Mouse (Mus musculus) liver, postnatal 0 days (tissue): ENCODE data around the gene 2010300C02Rik. TPM values are rescaled to one million over a fixed set of nuclear protein-coding genes. Genes with fewer than 3 reads are reported as not detected.
A peak's percentile ranks its signal among the peaks of the same experiment; 100 is the strongest.

Experiments used
- ATAC-seq: fragments of 200-750 bp; cut with Nextera tagmentation; 2 replicates; pipeline ENCODE4 v1.8.0; 2017; ENCODE audit warnings: mild to moderate bottlenecking, moderate library complexity
- DNase-seq: peaks from one replicate; pipeline ENCODE4 v3.0.0-alpha.2; 2016
- H3K27ac ChIP-seq: fragments of 300-500 bp; sonication (generic); 2 replicates; pipeline ENCODE4 v1.5.1; 2014; ENCODE audit warnings: antibody characterized with exemption, moderate library complexity, mild to moderate bottlenecking, low read depth
- H3K27me3 ChIP-seq: fragments of 300-500 bp; sonication (generic); 2 replicates; pipeline ENCODE4 v1.6.1; 2014; ENCODE audit warnings: low read length, control low read depth, mixed read lengths; ENCODE audit not compliant: insufficient read depth
- H3K36me3 ChIP-seq: fragments of 300-500 bp; sonication (generic); replicated peaks from 2 replicates; pipeline ENCODE4 v1.6.1; 2014; ENCODE audit warnings: mild to moderate bottlenecking, control low read depth, low read length, moderate library complexity, mixed read lengths; ENCODE audit not compliant: insufficient read depth
- H3K4me1 ChIP-seq: fragments of 300-500 bp; sonication (generic); 2 replicates; pipeline ENCODE4 v1.6.1; 2014; ENCODE audit warnings: antibody characterized with exemption, mild to moderate bottlenecking, control low read depth; ENCODE audit not compliant: insufficient read depth
- H3K4me2 ChIP-seq: fragments of 300-500 bp; sonication (generic); 2 replicates; pipeline ENCODE4 v1.6.1; 2014; ENCODE audit warnings: low read depth, mild to moderate bottlenecking, low read length, moderate library complexity, mixed read lengths
- H3K4me3 ChIP-seq: fragments of 300-500 bp; sonication (generic); 2 replicates; pipeline ENCODE4 v1.5.1; 2014; ENCODE audit warnings: low read depth, low read length
- H3K9ac ChIP-seq: fragments of 300-500 bp; sonication (generic); replicated peaks from 2 replicates; pipeline ENCODE4 v1.6.1; 2014; ENCODE audit warnings: mild to moderate bottlenecking, moderate library complexity
- H3K9me3 ChIP-seq: fragments of 300-500 bp; sonication (generic); 2 replicates; pipeline ENCODE4 v1.6.1; 2016; ENCODE audit warnings: mild to moderate bottlenecking, control low read depth, low read length, mixed read lengths
- CTCF ChIP-seq: sonication (generic); IDR thresholded peaks from 2 replicates; pipeline ENCODE4 v1.5.1; 2016; ENCODE audit warnings: antibody characterized with exemption, low read depth
- EP300 ChIP-seq: IDR thresholded peaks from 2 replicates; pipeline ENCODE4 v1.6.1; 2016; ENCODE audit warnings: antibody characterized with exemption, low read depth, mild to moderate bottlenecking
- WGBS: fragments of 180-500 bp; shearing (Covaris S2); extraction: QIAGEN DNeasy Blood & Tissue Kit; methylation state at CpG from one replicate; pipeline ENCODE4 v1.1.7; 2014; ENCODE audit not compliant: insufficient replicate concordance; 5-methylcytosine and 5-hydroxymethylcytosine counted together
- polyA plus RNA-seq: library from polyadenylated mRNA; unstranded; fragments of >200 nt; fragmentation: Nextera tagmentation; extraction: Ambion mirVana; gene quantifications from 2 replicates; pipeline ENCODE4 v1.2.1, GENCODE M21; 2015

The 2010300C02Rik gene
- polyA plus RNA-seq, 1 experiment from 2014 or later: 0.20 TPM

DNA sequence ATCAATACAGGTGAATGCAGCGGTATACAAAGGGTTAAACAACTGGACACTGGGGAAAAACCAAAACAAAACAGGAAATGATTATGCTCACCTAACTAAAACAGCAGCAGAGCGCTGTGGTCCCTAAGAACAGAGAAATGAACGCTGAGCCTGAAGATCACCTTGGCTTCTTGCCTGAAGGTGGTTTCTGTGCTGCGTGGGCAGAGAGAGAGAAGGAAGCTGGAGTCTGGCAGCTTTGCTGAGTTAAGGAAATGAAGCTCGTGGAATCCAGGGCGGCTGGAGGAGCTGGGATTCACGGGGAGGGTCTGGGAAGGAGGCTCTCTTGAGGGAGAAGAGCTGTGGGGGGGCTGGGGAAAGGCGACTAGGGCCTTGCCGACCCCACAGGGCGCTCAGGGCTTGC is 8.2 kb upstream of the 2010300C02Rik start:
- H3K4me3 ChIP-seq: no peak overlapping the region
- 52% methylated on average over 10 of the region's 10 CpGs for WGBS
- H3K9ac ChIP-seq: no peak overlapping the region
- ATAC-seq (no peak), DNase-seq (no peak)
- no peak for TF ChIP-seq EP300
- no peak for TF ChIP-seq CTCF
- no peak overlapping the region for H3K4me2 ChIP-seq
- no peaks in the 10 kb centered on the region for H3K36me3 ChIP-seq
- H3K27ac ChIP-seq: no peak overlapping the region
- H3K9me3 ChIP-seq: no peaks in the 10 kb centered on the region
- H3K27me3 ChIP-seq: 0 out of 2 replicates have a peak, but pooled peaks cover 3% of the 10 kb centered on the region
- H3K4me1 ChIP-seq: no peaks in the 10 kb centered on the region

DNA sequence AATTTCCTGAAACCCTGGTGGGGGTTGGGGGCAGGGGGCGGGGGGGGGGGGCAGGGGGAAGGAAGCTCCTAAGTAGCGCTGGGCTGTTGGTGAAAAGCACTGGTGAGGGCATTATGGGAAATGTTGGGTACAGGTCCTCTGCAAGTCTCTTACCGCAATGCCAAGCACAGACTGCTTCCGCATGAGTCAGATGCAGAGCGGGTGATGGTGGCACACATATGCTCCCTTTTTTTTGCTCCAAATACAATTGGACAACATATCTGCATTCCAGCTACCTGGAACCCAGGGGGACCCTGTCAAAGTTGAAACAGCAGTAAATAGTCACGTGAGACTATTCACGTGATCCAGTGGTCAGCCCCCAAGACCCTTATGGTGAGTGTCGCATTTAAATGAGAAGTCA is 7.3 kb upstream of the 2010300C02Rik start:
- H3K27ac ChIP-seq: no peak overlapping the region
- WGBS: 76% methylated on average over 8 of the region's 8 CpGs
- no peak overlapping the region for H3K4me3 ChIP-seq
- no peak overlapping the region for H3K9ac ChIP-seq
- no peak overlapping the region for H3K4me2 ChIP-seq
- no peaks in the 10 kb centered on the region for H3K4me1 ChIP-seq
- H3K27me3 ChIP-seq: 0 out of 2 replicates have a peak, but pooled peaks cover 3% of the 10 kb centered on the region
- no peak for TF ChIP-seq EP300
- DNase-seq (no peak), ATAC-seq (no peak)
- H3K9me3 ChIP-seq: no peaks in the 10 kb centered on the region
- H3K36me3 ChIP-seq: no peaks in the 10 kb centered on the region

DNA sequence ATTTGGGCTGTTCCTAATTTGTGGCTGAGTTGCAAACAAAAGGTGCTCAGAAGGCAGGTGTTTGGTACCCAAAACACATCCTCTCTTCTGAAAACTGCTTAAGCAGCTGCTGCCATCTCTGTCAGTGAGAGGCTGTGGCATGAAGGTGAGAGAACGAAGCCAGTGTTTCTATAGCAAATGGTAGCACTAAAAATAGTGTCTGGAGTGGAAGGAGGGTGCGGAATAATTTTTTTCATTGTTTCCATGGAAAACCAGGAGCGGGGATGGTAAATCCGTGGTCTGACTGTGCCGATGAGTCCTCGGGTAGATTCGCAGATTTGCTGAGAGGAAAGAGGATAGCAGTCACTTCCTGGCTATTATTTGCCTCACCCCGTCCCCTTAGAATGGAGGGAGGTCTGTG is 6.5 kb upstream of the 2010300C02Rik start:
- TF ChIP-seq CTCF (no peak), EP300 (no peak)
- 0 out of 2 replicates have a peak, but pooled peaks cover 3% of the 10 kb centered on the region for H3K27me3 ChIP-seq
- H3K4me1 ChIP-seq: no peaks in the 10 kb centered on the region
- no peak overlapping the region for H3K9ac ChIP-seq
- WGBS: 49% methylated on average over 8 of the region's 8 CpGs
- H3K27ac ChIP-seq: no peak overlapping the region
- ATAC-seq: no peak
- H3K4me2 ChIP-seq: no peak overlapping the region
- H3K4me3 ChIP-seq: no peak overlapping the region
- no peaks in the 10 kb centered on the region for H3K9me3 ChIP-seq
- no peak for DNase-seq
- H3K36me3 ChIP-seq: no peaks in the 10 kb centered on the region

DNA sequence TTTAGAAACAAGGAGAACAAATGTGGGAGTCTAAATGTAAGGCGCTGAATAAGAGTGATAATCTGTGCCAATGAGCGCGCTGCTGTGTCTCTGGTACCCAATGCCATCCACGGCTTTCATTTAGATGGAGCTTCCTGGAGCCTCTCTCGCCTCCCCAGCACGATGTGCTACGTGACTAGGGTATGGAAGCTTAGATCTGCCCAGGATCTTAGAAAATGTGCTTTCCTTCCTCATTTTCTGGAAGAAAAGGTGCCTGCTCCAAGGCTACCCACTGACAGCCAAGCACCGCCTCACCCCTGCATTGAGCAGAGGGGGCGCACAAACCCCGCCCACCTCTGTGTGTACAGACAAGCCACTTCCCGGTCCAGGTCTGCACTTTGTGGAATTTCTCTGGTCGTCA is 6.0 kb upstream of the 2010300C02Rik start:
- TF ChIP-seq EP300: no peak
- TF ChIP-seq CTCF: no peak
- Histone ChIP-seq H3K4me3 (no peak overlapping the region), H3K4me2 (no peak overlapping the region), H3K27me3 (peaks cover 6% of the 10 kb centered on the region; the same call in 1 of the 2 replicates), H3K36me3 (no peaks in the 10 kb centered on the region), H3K4me1 (no peaks in the 10 kb centered on the region), H3K9ac (no peak overlapping the region), H3K27ac (no peak overlapping the region), H3K9me3 (no peaks in the 10 kb centered on the region)
- ATAC-seq: no peak
- WGBS: 46% methylated on average over 12 of the region's 12 CpGs
- DNase-seq: no peak

DNA sequence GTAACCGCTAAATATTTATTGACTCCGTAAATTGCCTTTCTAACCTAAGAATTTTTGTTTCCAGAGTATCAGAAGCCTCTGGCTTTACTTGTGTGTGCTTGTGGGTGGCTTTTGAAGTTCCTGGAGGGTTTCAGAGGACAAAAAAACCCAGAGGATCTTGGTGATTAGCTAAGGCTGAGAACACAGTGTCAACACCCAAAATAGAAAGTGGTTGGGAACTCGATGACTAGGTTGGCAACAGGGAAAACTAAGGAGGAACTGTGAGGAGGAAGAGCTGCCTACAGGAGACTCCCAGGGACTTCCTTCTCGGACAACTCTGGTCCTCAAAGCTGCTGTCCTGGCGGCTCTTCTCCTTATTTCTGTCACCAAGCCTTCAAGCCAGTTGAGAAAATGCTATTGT is 1.2 kb upstream of the 2010300C02Rik start:
- H3K27ac ChIP-seq: no peak overlapping the region
- DNase-seq: no peak
- H3K9me3 ChIP-seq: no peaks in the 10 kb centered on the region
- no peak overlapping the region for H3K4me3 ChIP-seq
- TF ChIP-seq EP300 (no peak), CTCF (no peak)
- no peaks in the 10 kb centered on the region for H3K36me3 ChIP-seq
- no peak overlapping the region for H3K4me2 ChIP-seq
- H3K4me1 ChIP-seq: peaks cover 8% of the 10 kb centered on the region
- H3K27me3 ChIP-seq: peaks cover 35% of the 10 kb centered on the region
- H3K9ac ChIP-seq: no peak overlapping the region
- 62% methylated on average over 5 of the region's 5 CpGs for WGBS
- no peak for ATAC-seq

DNA sequence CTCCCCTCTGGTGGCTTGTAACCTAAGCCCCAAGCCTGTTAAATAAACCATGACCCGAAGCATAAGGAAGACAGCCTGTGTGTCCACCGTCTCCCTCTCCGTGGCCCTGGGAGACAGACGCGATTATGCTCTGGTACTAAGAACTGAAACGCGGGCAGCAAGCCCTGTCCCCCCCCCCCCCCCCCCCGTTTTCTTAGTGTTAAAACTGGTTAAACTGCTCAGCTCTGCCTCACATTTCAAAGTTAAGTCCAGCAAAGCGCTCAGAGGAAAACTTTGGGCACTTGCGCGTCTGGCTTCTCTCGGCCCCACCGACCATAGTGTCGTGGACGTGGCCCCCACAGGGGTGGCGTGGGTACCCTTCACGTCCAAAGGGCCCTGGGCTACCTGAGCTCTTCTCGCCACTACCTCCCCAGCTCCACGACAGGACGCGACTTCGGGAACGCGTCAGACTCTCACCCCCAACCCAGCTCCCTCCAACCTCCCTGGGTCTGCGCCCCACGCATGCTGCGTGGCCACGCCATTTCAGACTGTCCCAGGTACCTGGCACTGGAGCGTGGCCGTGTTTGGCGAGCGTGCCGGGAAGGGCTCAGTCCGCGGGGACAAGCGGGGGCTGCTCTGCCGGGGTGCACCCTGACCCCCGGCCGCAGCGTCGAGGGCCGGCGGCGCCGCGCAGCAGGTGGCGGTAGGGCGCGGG is 708 bp downstream of the 2010300C02Rik start:
- Histone ChIP-seq H3K9ac (no peak overlapping the region), H3K27me3 (peaks cover 32% of the 10 kb centered on the region), H3K4me3 (peak overlapping the region; percentile 53), H3K27ac (no peak overlapping the region), H3K9me3 (no peaks in the 10 kb centered on the region), H3K4me2 (peak overlapping the region; percentile 87), H3K36me3 (no peaks in the 10 kb centered on the region), H3K4me1 (peaks cover 8% of the 10 kb centered on the region)
- DNase-seq: no peak
- 8% methylated on average over 41 of the region's 49 CpGs for WGBS
- TF ChIP-seq CTCF (no peak), EP300 (no peak)
- peak; percentile 3; the same call in 1 of the 2 replicates for ATAC-seq
